Mouse (Mus musculus): ENCODE measurements around the gene Hyal3. TPM values are rescaled to one million over a fixed set of nuclear protein-coding genes. Genes with fewer than 3 reads are reported as not detected.

Gene Hyal3
- polyA plus RNA-seq, 1 experiment from 2014 or later = 1.3 TPM

GRCm38 (mm10) chr9:107579023-107579900 is 1.4 kb upstream of the Hyal3 start:
- Histone ChIP-seq H3K4me2 (replicated peaks) (peak overlapping the region; percentile 81; the same call in 1 of the 2 replicates), H3K9ac (replicated peaks) (no peak overlapping the region), H3K4me3 (no peak overlapping the region), H3K36me3 (peaks cover 8% of the 10 kb centered on the region), H3K4me1 (peaks cover 39% of the 10 kb centered on the region), H3K27me3 (no peaks in the 10 kb centered on the region), H3K27ac (replicated peaks) (peak overlapping the region; percentile 90), H3K9me3 (no peaks in the 10 kb centered on the region)
- no peak for ATAC-seq (replicated peaks)
- WGBS = 90% methylated on average over 14 of the region's 14 CpGs

- no peaks in the 10 kb centered on the region for H3K36me3 ChIP-seq
- no peaks in the 10 kb centered on the region for H3K9me3 ChIP-seq
- peak overlapping the region; percentile 81; the same call in 1 of the 2 replicates for H3K9ac ChIP-seq (replicated peaks)
- peak overlapping the region; percentile 81 for H3K4me2 ChIP-seq (replicated peaks)
- ATAC-seq (replicated peaks) = no peak
- 83% methylated on average over 4 of the region's 4 CpGs for WGBS
- peaks cover 39% of the 10 kb centered on the region for H3K4me1 ChIP-seq
- no peaks in the 10 kb centered on the region for H3K27me3 ChIP-seq
- peak overlapping the region; percentile 71 for H3K4me3 ChIP-seq
- peak overlapping the region; percentile 90; the same call in 1 of the 2 replicates for H3K27ac ChIP-seq (replicated peaks)
Measured at GRCm38 (mm10) chr9:107581584-107581983, 966 bp downstream of the Hyal3 start.

- H3K27ac ChIP-seq (replicated peaks) = no peak overlapping the region
- H3K4me3 ChIP-seq = no peak overlapping the region
- H3K4me1 ChIP-seq = peaks cover 36% of the 10 kb centered on the region
- ATAC-seq (replicated peaks) = no peak
- no peaks in the 10 kb centered on the region for H3K9me3 ChIP-seq
- 90% methylated on average over 7 of the region's 7 CpGs for WGBS
- no peak overlapping the region for H3K4me2 ChIP-seq (replicated peaks)
- H3K36me3 ChIP-seq = no peaks in the 10 kb centered on the region
- H3K9ac ChIP-seq (replicated peaks) = no peak overlapping the region
- no peaks in the 10 kb centered on the region for H3K27me3 ChIP-seq
Measured at GRCm38 (mm10) chr9:107582509-107583062, 2.0 kb downstream of the Hyal3 start.

DNA sequence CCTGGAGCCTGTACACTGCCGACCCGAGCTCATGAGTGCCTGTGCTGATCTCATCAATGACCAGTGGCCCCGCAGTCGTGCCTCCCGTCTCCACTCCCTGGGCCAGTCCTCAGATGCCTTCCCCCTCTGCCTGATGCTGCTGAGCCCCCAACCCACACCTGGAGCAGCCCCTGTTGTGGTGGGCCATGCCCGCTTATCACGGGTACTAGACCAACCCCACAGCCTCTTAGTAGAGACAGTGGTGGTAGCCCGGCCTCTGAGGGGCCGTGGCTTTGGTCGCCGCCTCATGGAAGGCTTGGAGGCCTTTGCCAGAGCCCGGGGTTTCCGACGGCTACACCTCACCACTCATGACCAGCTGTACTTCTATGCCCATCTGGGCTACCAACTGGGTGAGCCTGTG is 2.6 kb downstream of the Hyal3 start:
- Histone ChIP-seq H3K27me3 (no peaks in the 10 kb centered on the region), H3K4me3 (no peak overlapping the region), H3K4me2 (replicated peaks) (no peak overlapping the region), H3K27ac (replicated peaks) (no peak overlapping the region), H3K36me3 (no peaks in the 10 kb centered on the region), H3K9me3 (no peaks in the 10 kb centered on the region), H3K9ac (replicated peaks) (no peak overlapping the region), H3K4me1 (peaks cover 37% of the 10 kb centered on the region)
- ATAC-seq (replicated peaks) = no peak
- 91% methylated on average over 14 of the region's 14 CpGs for whole genome bisulfite sequencing

DNA sequence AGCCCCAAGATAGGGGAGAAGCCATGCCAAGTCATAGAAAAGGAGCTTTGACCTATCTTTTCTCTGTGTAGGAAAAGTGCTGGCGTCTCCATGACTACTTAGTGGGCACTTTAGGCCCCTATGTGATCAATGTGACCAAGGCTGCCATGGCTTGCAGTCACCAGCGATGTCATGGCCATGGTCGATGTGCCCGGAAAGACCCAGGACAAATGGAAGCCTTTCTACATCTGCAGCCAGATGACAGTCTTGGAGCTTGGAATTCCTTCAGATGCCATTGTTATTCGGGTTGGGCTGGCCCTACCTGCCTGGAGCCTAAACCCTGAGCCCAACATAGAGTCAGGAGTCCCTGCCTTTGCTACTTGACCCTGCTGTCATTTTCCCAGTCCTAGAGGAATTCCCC is 5.9 kb downstream of the Hyal3 start:
- Histone ChIP-seq H3K9ac (replicated peaks) (no peak overlapping the region), H3K9me3 (no peaks in the 10 kb centered on the region), H3K4me1 (peaks cover 22% of the 10 kb centered on the region), H3K27ac (replicated peaks) (no peak overlapping the region), H3K27me3 (no peaks in the 10 kb centered on the region), H3K36me3 (peaks cover 11% of the 10 kb centered on the region; the same call in 1 of the 2 replicates), H3K4me3 (no peak overlapping the region), H3K4me2 (replicated peaks) (no peak overlapping the region)
- 90% methylated on average over 5 of the region's 5 CpGs for WGBS
- no peak for ATAC-seq (replicated peaks)

GRCm38 (mm10) chr9:107586974-107587832 is 6.6 kb downstream of the Hyal3 start, which contains the start of gene Ifrd2:
Gene Ifrd2 (plus strand): TSS chr9:107587642.
- Histone ChIP-seq H3K36me3 (peaks cover 15% of the 10 kb centered on the region; the same call in 1 of the 2 replicates), H3K4me2 (replicated peaks) (peak within 1 kb of the TSS; percentile 90), H3K9ac (replicated peaks) (peak within 1 kb of the TSS; percentile 72), H3K9me3 (no peaks in the 10 kb centered on the region), H3K4me1 (peaks cover 15% of the 10 kb centered on the region), H3K4me3 (peak within 1 kb of the TSS; percentile 87), H3K27ac (replicated peaks) (peak within 1 kb of the TSS; percentile 31; the same call in 1 of the 2 replicates), H3K27me3 (no peaks in the 10 kb centered on the region)
- ATAC-seq (replicated peaks) = peak; percentile 98
- 14% methylated on average over 46 of the region's 46 CpGs for WGBS

DNA sequence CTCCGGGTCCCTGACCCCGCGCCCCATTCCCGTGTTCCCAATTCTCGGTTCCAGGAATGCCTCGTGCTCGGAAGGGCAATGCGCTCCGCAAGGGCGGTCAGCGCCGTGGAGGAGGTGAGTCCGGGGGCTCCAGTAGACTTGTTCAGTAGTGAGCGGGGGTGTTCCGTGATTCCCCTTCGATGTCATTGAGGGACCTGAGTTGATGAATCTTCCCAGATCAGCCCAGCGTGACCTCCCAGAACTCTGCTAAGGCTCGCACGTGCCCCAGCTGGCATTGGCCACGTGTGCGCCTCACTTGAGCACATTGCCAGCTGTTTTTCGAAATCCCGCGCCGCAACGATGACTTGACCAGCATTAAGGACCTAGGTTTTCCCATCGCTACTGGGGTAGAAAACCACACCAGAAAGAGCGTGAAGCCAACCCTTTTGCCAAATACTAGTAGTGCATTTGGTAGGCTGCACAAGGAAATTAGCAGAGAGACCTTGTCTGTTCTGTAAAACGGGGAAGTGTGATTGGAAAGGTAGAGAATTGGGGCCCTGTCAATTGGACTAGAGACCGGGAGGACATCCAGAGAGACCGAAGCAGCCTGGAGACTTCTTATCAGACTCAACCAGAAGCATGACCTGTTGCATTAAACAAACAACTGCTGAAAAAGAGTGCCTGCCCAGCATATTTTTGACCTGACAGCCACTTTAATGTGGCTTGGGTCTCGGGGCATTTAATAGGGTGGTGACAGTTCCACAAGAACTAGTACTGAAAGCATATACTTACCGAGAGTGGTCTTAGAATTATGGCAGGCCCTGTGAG is 7.4 kb downstream of the Hyal3 start:
- H3K9ac ChIP-seq (replicated peaks) = peak overlapping the region; percentile 72
- H3K4me3 ChIP-seq = peak overlapping the region; percentile 87
- H3K36me3 ChIP-seq = peaks cover 16% of the 10 kb centered on the region; the same call in 1 of the 2 replicates
- H3K27me3 ChIP-seq = no peaks in the 10 kb centered on the region
- peak overlapping the region; percentile 90 for H3K4me2 ChIP-seq (replicated peaks)
- peaks cover 13% of the 10 kb centered on the region for H3K4me1 ChIP-seq
- ATAC-seq (replicated peaks) = no peak; the same call in 1 of the 2 replicates
- H3K27ac ChIP-seq (replicated peaks) = no peak overlapping the region
- H3K9me3 ChIP-seq = no peaks in the 10 kb centered on the region
- WGBS = 6% methylated on average over 33 of the region's 33 CpGs

DNA sequence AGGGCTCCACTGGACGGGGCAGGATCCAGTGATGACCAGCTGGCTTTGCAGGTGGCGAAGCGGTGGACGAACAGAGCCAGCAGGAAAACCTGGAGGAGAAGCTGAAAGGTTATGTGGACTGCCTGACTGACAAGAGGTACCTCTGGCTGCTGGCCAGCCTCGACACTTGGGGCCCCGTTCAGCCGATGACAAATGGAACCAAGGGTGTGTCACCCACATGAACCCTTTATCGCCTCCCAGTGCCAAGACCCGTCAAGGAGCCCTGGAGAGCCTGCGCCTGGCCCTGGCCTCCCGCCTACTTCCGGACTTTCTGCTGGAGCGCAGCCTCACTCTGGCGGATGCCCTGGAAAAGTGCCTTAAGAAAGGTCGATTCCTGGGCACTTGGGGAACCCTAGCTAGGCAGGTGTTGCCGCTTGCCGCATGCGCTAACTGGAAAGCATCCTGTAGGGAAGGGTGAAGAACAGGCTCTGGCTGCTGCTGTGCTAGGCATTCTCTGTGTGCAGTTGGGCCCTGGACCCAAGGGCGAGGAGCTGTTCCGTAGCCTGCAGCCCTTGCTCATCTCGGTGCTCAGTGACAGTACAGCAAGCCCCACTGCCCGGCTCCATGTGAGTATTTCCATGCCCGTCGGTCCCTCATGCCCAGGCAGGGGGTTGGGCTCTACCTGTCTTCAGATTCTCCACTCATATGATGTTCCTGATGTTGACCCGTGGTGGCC is 9.6 kb downstream of the Hyal3 start:
- Histone ChIP-seq H3K9me3 (no peaks in the 10 kb centered on the region), H3K36me3 (peaks cover 24% of the 10 kb centered on the region; the same call in 1 of the 2 replicates), H3K27me3 (no peaks in the 10 kb centered on the region), H3K4me1 (peaks cover 13% of the 10 kb centered on the region), H3K4me3 (no peak overlapping the region), H3K27ac (replicated peaks) (no peak overlapping the region), H3K4me2 (replicated peaks) (no peak overlapping the region), H3K9ac (replicated peaks) (no peak overlapping the region)
- no peak for ATAC-seq (replicated peaks)
- 90% methylated on average over 25 of the region's 25 CpGs for WGBS

DNA sequence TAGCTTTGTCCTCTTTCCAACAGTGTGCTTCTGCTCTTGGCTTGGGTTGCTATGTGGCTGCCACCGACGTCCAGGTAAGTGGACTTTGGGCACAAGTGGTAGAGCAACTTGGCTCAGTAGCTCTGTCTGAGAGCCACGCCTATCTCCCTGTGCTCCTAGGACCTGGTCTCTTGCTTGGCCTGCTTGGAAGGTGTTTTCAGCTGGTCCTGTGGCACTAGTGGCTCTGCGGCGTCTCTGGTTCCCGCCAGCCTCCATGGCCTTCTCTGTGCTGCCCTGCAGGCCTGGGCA is 10.1 kb downstream of the Hyal3 start:
- H3K27me3 ChIP-seq = no peaks in the 10 kb centered on the region
- no peak overlapping the region for H3K27ac ChIP-seq (replicated peaks)
- H3K9ac ChIP-seq (replicated peaks) = no peak overlapping the region
- peaks cover 13% of the 10 kb centered on the region for H3K4me1 ChIP-seq
- no peak for ATAC-seq (replicated peaks)
- H3K4me3 ChIP-seq = no peak overlapping the region
- no peak overlapping the region for H3K4me2 ChIP-seq (replicated peaks)
- 92% methylated on average over 6 of the region's 6 CpGs for WGBS
- no peaks in the 10 kb centered on the region for H3K9me3 ChIP-seq
- H3K36me3 ChIP-seq = peaks cover 24% of the 10 kb centered on the region; the same call in 1 of the 2 replicates

DNA sequence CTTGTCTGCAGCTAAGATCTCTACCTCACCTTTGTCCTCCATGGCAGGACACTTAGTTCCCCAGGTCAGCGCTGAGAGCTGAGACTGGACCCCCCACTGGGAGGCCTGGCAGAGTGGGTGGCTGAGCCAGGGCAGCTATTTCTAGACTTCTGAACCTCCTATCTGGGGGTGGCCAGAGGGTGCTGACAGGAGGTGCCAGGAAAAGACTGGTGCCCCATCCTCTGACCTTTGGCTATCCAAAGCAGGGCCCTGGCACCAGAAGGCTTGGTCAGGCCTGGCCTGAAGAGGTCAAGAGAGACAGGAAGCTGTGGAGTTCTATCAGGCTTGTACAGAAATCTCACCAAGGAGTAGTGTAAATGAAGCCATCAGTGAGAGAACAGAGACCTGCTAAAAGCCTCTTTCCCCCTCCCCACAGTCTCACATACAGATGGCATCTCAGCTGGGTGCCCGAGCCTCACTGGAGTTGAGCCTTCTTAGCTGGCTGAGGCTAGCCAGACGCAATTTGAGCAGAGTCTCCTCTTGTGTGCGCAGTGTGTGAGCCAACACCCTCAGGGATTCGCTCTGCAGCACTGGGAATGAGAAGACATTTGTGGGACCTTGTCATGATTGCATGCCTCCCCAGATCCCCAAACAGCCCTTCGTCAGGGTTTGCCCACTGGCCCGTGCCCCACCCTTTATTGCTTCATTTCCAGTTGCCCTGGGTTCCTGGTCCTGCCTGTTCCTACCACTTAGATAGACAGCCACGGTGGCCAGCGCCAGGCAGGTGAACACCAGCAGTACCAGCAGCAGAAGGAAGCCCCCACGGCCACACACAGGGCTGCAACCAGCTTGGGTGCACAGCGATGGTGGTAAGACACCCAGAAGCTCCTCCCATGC is 12.7 kb downstream of the Hyal3 start:
- Histone ChIP-seq H3K9ac (replicated peaks) (no peak overlapping the region), H3K27me3 (no peaks in the 10 kb centered on the region), H3K4me1 (peaks cover 5% of the 10 kb centered on the region), H3K36me3 (peaks cover 24% of the 10 kb centered on the region; the same call in 1 of the 2 replicates), H3K9me3 (no peaks in the 10 kb centered on the region), H3K27ac (replicated peaks) (0 out of 2 replicates have a peak overlapping the region, but pooled peaks have one; percentile 37), H3K4me3 (no peak overlapping the region), H3K4me2 (replicated peaks) (no peak overlapping the region)
- 83% methylated on average over 11 of the region's 11 CpGs for WGBS
- no peak for ATAC-seq (replicated peaks)
